Mouse (Mus musculus) forebrain, embryonic 12.5 days (tissue): ENCODE measurements around the gene Smarca4. TPM values are rescaled to one million over a fixed set of nuclear protein-coding genes. Genes with fewer than 3 reads are reported as not detected.

ENCODE experiments used
- ATAC-seq: fragments of 200-750 bp; cut with Nextera tagmentation; 2 replicates; pipeline ENCODE4 v1.8.0; 2017; ENCODE audit warnings: moderate TSS enrichment; ENCODE audit not compliant: low FRiP score
- H3K27ac ChIP-seq: fragments of 300-500 bp; sonication (generic); 2 replicates; pipeline ENCODE4 v1.5.1; 2016; ENCODE audit warnings: mild to moderate bottlenecking
- H3K27me3 ChIP-seq: fragments of 300-500 bp; sonication (generic); 2 replicates; pipeline ENCODE4 v1.6.1; 2016; ENCODE audit warnings: mild to moderate bottlenecking
- H3K36me3 ChIP-seq: fragments of 300-500 bp; sonication (generic); replicated peaks from 2 replicates; pipeline ENCODE4 v1.6.1; 2016; ENCODE audit warnings: mild to moderate bottlenecking
- H3K4me1 ChIP-seq: fragments of 300-500 bp; sonication (generic); 2 replicates; pipeline ENCODE4 v1.6.1; 2016
- H3K4me2 ChIP-seq: fragments of 300-500 bp; sonication (generic); 2 replicates; pipeline ENCODE4 v1.6.1; 2016; ENCODE audit warnings: mild to moderate bottlenecking, moderate library complexity
- H3K4me3 ChIP-seq: fragments of 300-500 bp; sonication (generic); replicated peaks from 2 replicates; pipeline ENCODE4 v1.5.1; 2016; ENCODE audit warnings: mild to moderate bottlenecking
- H3K9ac ChIP-seq: fragments of 300-500 bp; sonication (generic); 2 replicates; pipeline ENCODE4 v1.6.1; 2016; ENCODE audit warnings: mild to moderate bottlenecking
- H3K9me3 ChIP-seq: fragments of 300-500 bp; sonication (generic); 2 replicates; pipeline ENCODE4 v1.6.1; 2016
- WGBS: fragments of 180-500 bp; shearing (Covaris S2); methylation state at CpG from one replicate; pipeline ENCODE4 v1.1.7; 2016; 5-methylcytosine and 5-hydroxymethylcytosine counted together
- polyA plus RNA-seq: library from polyadenylated mRNA; unstranded; fragments of >200 nt; fragmentation: Nextera tagmentation; extraction: Ambion mirVana; gene quantifications from 2 replicates; pipeline ENCODE4 v1.2.1, GENCODE M21; 2016

Gene Smarca4
- polyA plus RNA-seq, 1 experiment from 2014 or later = 184 TPM

- H3K9ac ChIP-seq = no peak overlapping the region
- WGBS = 65% methylated on average over 3 of the region's 3 CpGs
- H3K9me3 ChIP-seq = no peaks in the 10 kb centered on the region
- no peaks in the 10 kb centered on the region for H3K27me3 ChIP-seq
- H3K27ac ChIP-seq = no peak overlapping the region
- no peaks in the 10 kb centered on the region for H3K4me1 ChIP-seq
- H3K4me2 ChIP-seq = no peak overlapping the region
- no peak for ATAC-seq
- H3K36me3 ChIP-seq = peaks cover 57% of the 10 kb centered on the region
- no peak overlapping the region for H3K4me3 ChIP-seq
These were observed 17.1 kb downstream of the Smarca4 start for GRCm38 (mm10) chr9:21633106-21633505.

GRCm38 (mm10) chr9:21635639-21636038, 19.7 kb downstream of the Smarca4 start:
- H3K4me3 ChIP-seq = no peak overlapping the region
- no peaks in the 10 kb centered on the region for H3K4me1 ChIP-seq
- no peaks in the 10 kb centered on the region for H3K9me3 ChIP-seq
- no peak overlapping the region for H3K27ac ChIP-seq
- peaks cover 82% of the 10 kb centered on the region for H3K36me3 ChIP-seq
- H3K27me3 ChIP-seq = no peaks in the 10 kb centered on the region
- no peak overlapping the region for H3K4me2 ChIP-seq
- no peak for ATAC-seq
- WGBS = 72% methylated on average over 7 of the region's 7 CpGs
- no peak overlapping the region for H3K9ac ChIP-seq

- Histone ChIP-seq H3K4me2 (no peak overlapping the region), H3K27me3 (no peaks in the 10 kb centered on the region), H3K4me3 (no peak overlapping the region), H3K36me3 (peaks cover 100% of the 10 kb centered on the region), H3K9ac (no peak overlapping the region), H3K4me1 (no peaks in the 10 kb centered on the region), H3K9me3 (no peaks in the 10 kb centered on the region), H3K27ac (no peak overlapping the region)
- 97% methylated on average over 11 of the region's 11 CpGs for WGBS
- no peak for ATAC-seq
These were observed 23.1 kb downstream of the Smarca4 start for GRCm38 (mm10) chr9:21639031-21639430.

GRCm38 (mm10) chr9:21646366-21646765, 30.4 kb downstream of the Smarca4 start:
- ATAC-seq = no peak
- Histone ChIP-seq H3K9me3 (no peaks in the 10 kb centered on the region), H3K4me3 (no peak overlapping the region), H3K4me2 (no peak overlapping the region), H3K27ac (no peak overlapping the region), H3K4me1 (no peaks in the 10 kb centered on the region), H3K36me3 (peaks cover 87% of the 10 kb centered on the region), H3K27me3 (no peaks in the 10 kb centered on the region), H3K9ac (no peak overlapping the region)
- WGBS = 93% methylated on average over 3 of the region's 3 CpGs

- 87% methylated on average over 6 of the region's 6 CpGs for WGBS
- peaks cover 85% of the 10 kb centered on the region for H3K36me3 ChIP-seq
- ATAC-seq = no peak
These were observed 31.8 kb downstream of the Smarca4 start for GRCm38 (mm10) chr9:21647721-21648120.

GRCm38 (mm10) chr9:21652263-21652662, 36.3 kb downstream of the Smarca4 start:
- Histone ChIP-seq H3K27me3 (no peaks in the 10 kb centered on the region), H3K4me2 (no peak overlapping the region), H3K9ac (no peak overlapping the region), H3K4me1 (no peaks in the 10 kb centered on the region), H3K27ac (no peak overlapping the region), H3K36me3 (peaks cover 86% of the 10 kb centered on the region), H3K9me3 (no peaks in the 10 kb centered on the region), H3K4me3 (no peak overlapping the region)
- 94% methylated on average over 5 of the region's 5 CpGs for WGBS
- ATAC-seq = no peak

More at GRCm38 (mm10) chr9:21647721-21648120, 31.8 kb downstream of the Smarca4 start:
- no peak overlapping the region for H3K27ac ChIP-seq
- H3K4me1 ChIP-seq = no peaks in the 10 kb centered on the region
- H3K9ac ChIP-seq = no peak overlapping the region
- no peaks in the 10 kb centered on the region for H3K27me3 ChIP-seq
- no peak overlapping the region for H3K4me3 ChIP-seq
- H3K4me2 ChIP-seq = no peak overlapping the region
- no peaks in the 10 kb centered on the region for H3K9me3 ChIP-seq

GRCm38 (mm10) chr9:21653253-21653652, 37.3 kb downstream of the Smarca4 start:
- no peaks in the 10 kb centered on the region for H3K4me1 ChIP-seq
- no peak overlapping the region for H3K4me3 ChIP-seq
- peaks cover 84% of the 10 kb centered on the region for H3K36me3 ChIP-seq
- H3K27me3 ChIP-seq = no peaks in the 10 kb centered on the region
- no peaks in the 10 kb centered on the region for H3K9me3 ChIP-seq
- WGBS = 94% methylated on average over 2 of the region's 2 CpGs
- H3K27ac ChIP-seq = no peak overlapping the region
- ATAC-seq = no peak
- H3K9ac ChIP-seq = no peak overlapping the region
- no peak overlapping the region for H3K4me2 ChIP-seq

- Histone ChIP-seq H3K4me1 (no peaks in the 10 kb centered on the region), H3K4me3 (no peak overlapping the region)
- 97% methylated on average over 5 of the region's 5 CpGs for WGBS
These were observed 46.1 kb downstream of the Smarca4 start for GRCm38 (mm10) chr9:21662034-21662433.

GRCm38 (mm10) chr9:21668946-21669345, 53.0 kb downstream of the Smarca4 start:
- Histone ChIP-seq H3K4me3 (no peak overlapping the region), H3K36me3 (peaks cover 100% of the 10 kb centered on the region), H3K4me2 (no peak overlapping the region), H3K9ac (no peak overlapping the region), H3K4me1 (no peaks in the 10 kb centered on the region), H3K27ac (no peak overlapping the region), H3K27me3 (no peaks in the 10 kb centered on the region), H3K9me3 (no peaks in the 10 kb centered on the region)
- no peak for ATAC-seq
- WGBS = 96% methylated on average over 7 of the region's 7 CpGs

More at GRCm38 (mm10) chr9:21662034-21662433, 46.1 kb downstream of the Smarca4 start:
- Histone ChIP-seq H3K36me3 (peaks cover 99% of the 10 kb centered on the region), H3K9me3 (no peaks in the 10 kb centered on the region), H3K9ac (no peak overlapping the region), H3K4me2 (no peak overlapping the region), H3K27ac (no peak overlapping the region), H3K27me3 (no peaks in the 10 kb centered on the region)
- no peak for ATAC-seq

- no peaks in the 10 kb centered on the region for H3K27me3 ChIP-seq
- H3K4me2 ChIP-seq = no peak overlapping the region
- WGBS = 93% methylated on average over 6 of the region's 6 CpGs
- no peak overlapping the region for H3K27ac ChIP-seq
- H3K9me3 ChIP-seq = no peaks in the 10 kb centered on the region
- peaks cover 100% of the 10 kb centered on the region for H3K36me3 ChIP-seq
- no peak for ATAC-seq
- no peak overlapping the region for H3K9ac ChIP-seq
- H3K4me1 ChIP-seq = no peaks in the 10 kb centered on the region
- H3K4me3 ChIP-seq = no peak overlapping the region
These were observed 54.4 kb downstream of the Smarca4 start for GRCm38 (mm10) chr9:21670354-21670753.

- H3K4me1 ChIP-seq = no peaks in the 10 kb centered on the region
- WGBS = 98% methylated on average over 5 of the region's 5 CpGs
These were observed 55.8 kb downstream of the Smarca4 start for GRCm38 (mm10) chr9:21671753-21672152.

GRCm38 (mm10) chr9:21677706-21678105, 61.7 kb downstream of the Smarca4 start:
- Histone ChIP-seq H3K9ac (no peak overlapping the region), H3K27ac (no peak overlapping the region), H3K27me3 (no peaks in the 10 kb centered on the region), H3K36me3 (peaks cover 96% of the 10 kb centered on the region), H3K4me1 (no peaks in the 10 kb centered on the region), H3K4me2 (no peak overlapping the region), H3K9me3 (no peaks in the 10 kb centered on the region), H3K4me3 (no peak overlapping the region)
- ATAC-seq = no peak
- WGBS = 97% methylated on average over 17 of the region's 17 CpGs

More at GRCm38 (mm10) chr9:21671753-21672152, 55.8 kb downstream of the Smarca4 start:
- Histone ChIP-seq H3K27ac (no peak overlapping the region), H3K9me3 (no peaks in the 10 kb centered on the region), H3K4me2 (no peak overlapping the region), H3K9ac (no peak overlapping the region), H3K4me3 (no peak overlapping the region), H3K36me3 (peaks cover 100% of the 10 kb centered on the region), H3K27me3 (no peaks in the 10 kb centered on the region)
- ATAC-seq = no peak

GRCm38 (mm10) chr9:21680448-21680847, 64.5 kb downstream of the Smarca4 start:
- Histone ChIP-seq H3K9me3 (no peaks in the 10 kb centered on the region), H3K4me3 (no peak overlapping the region), H3K27me3 (no peaks in the 10 kb centered on the region), H3K9ac (no peak overlapping the region), H3K27ac (no peak overlapping the region), H3K4me1 (no peaks in the 10 kb centered on the region), H3K4me2 (no peak overlapping the region), H3K36me3 (peaks cover 96% of the 10 kb centered on the region)
- ATAC-seq = no peak
- WGBS = 96% methylated on average over 4 of the region's 4 CpGs
